Mouse (Mus musculus) cortical plate, adult 2 months (tissue): Measurements from ENCODE around the gene Gm16253.

ENCODE experiments used
- CTCF ChIP-seq: fragments of 200-500 bp; IDR thresholded peaks from 2 replicates; pipeline ENCODE4 v1.5.1; 2011; ENCODE audit warnings: mild to moderate bottlenecking, control low read depth, low read length; ENCODE audit not compliant: insufficient read depth; ENCODE audit errors: extremely low read depth
- POLR2A ChIP-seq: fragments of 200-500 bp; IDR thresholded peaks from 2 replicates; pipeline ENCODE4 v1.6.1; 2011; ENCODE audit warnings: mild to moderate bottlenecking, low read length, control low read depth; ENCODE audit not compliant: insufficient read depth; ENCODE audit errors: extremely low read depth

DNA sequence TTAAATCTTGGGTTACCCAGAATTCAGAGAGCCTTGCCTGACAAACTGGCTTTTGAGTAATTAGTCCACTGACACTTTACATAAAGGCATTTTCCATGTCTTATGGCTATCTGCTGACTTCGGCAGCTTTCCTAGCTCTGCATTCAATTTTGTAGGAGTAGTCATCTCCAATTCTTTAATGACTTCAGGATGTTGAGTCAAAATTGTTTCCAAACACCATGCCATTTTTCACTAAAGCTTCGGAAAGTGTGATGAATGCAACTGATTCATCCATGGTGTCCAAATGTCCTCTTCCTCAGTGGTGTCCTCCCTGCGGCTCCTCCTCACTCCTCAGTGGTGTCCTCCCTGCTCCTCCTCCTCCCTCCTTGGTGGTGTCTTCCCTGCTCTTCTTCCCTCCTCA lies 41.2 kb downstream of the Gm16253 start:
- TF ChIP-seq CTCF (no peak), POLR2A (no peak)
